Mouse (Mus musculus) Muller cell, postnatal 12 days (primary cell): ENCODE data around the gene Rec114.
A peak's percentile ranks its signal among the peaks of the same experiment; 100 is the strongest.

Experiments
- DNase-seq: peaks from one replicate; pipeline ENCODE4 v3.0.0-alpha.2; 2015; ENCODE audit errors: inconsistent ontology term

Gene Rec114

GRCm38 (mm10) chr9:58662791-58663190, 81.0 kb downstream of the Rec114 start:
- no peak for DNase-seq

- DNase-seq: no peak
Observed at GRCm38 (mm10) chr9:58662007-58662406, 81.8 kb downstream of the Rec114 start.

- DNase-seq: no peak
Observed at GRCm38 (mm10) chr9:58660673-58661072, 83.1 kb downstream of the Rec114 start.

- no peak for DNase-seq
Observed at GRCm38 (mm10) chr9:58659989-58660388, 83.8 kb downstream of the Rec114 start.

- no peak for DNase-seq
Observed at GRCm38 (mm10) chr9:58659331-58659730, 84.4 kb downstream of the Rec114 start.

- DNase-seq: no peak
Observed at GRCm38 (mm10) chr9:58658596-58659309, 85.0 kb downstream of the Rec114 start.

GRCm38 (mm10) chr9:58657735-58658512, 85.8 kb downstream of the Rec114 start:
- no peak for DNase-seq

- DNase-seq: no peak
Observed at GRCm38 (mm10) chr9:58656824-58657223, 86.9 kb downstream of the Rec114 start.

GRCm38 (mm10) chr9:58656396-58656795, 87.4 kb downstream of the Rec114 start:
- no peak for DNase-seq

- no peak for DNase-seq
Observed at GRCm38 (mm10) chr9:58654494-58654893, 89.3 kb downstream of the Rec114 start.

- DNase-seq: peak; percentile 26
Observed at GRCm38 (mm10) chr9:58651993-58652392, 91.8 kb downstream of the Rec114 start.

GRCm38 (mm10) chr9:58649265-58649626, 94.5 kb downstream of the Rec114 start:
- DNase-seq: peak; percentile 18

- DNase-seq: peak; percentile 43
Observed at GRCm38 (mm10) chr9:58648406-58649264, 95.1 kb downstream of the Rec114 start.

GRCm38 (mm10) chr9:58630441-58630840, 113.3 kb downstream of the Rec114 start:
- no peak for DNase-seq

- no peak for DNase-seq
Observed at GRCm38 (mm10) chr9:58627197-58627596, 116.6 kb downstream of the Rec114 start.

- peak; percentile 32 for DNase-seq
Observed at GRCm38 (mm10) chr9:58623009-58623408, 120.8 kb downstream of the Rec114 start.

GRCm38 (mm10) chr9:58615064-58615938, 128.5 kb downstream of the Rec114 start:
- DNase-seq: no peak

- peak; percentile 49 for DNase-seq
Observed at GRCm38 (mm10) chr9:58613790-58614189, 130.0 kb downstream of the Rec114 start.
